Mouse (Mus musculus) thymus, adult 2 months (tissue): ENCODE measurements around the gene Gm49601.

Experiments used
- CTCF ChIP-seq: fragments of 200-500 bp; IDR thresholded peaks from 2 replicates; pipeline ENCODE4 v1.5.1; 2012; ENCODE audit warnings: mild to moderate bottlenecking, control low read depth, low read length, moderate library complexity, borderline replicate concordance; ENCODE audit not compliant: control insufficient read depth, poor library complexity, insufficient read depth; ENCODE audit errors: extremely low read depth
- POLR2A ChIP-seq: fragments of 200-500 bp; IDR thresholded peaks from 2 replicates; pipeline ENCODE4 v1.6.1; 2012; ENCODE audit warnings: mild to moderate bottlenecking, low read length, control low read depth, moderate library complexity; ENCODE audit not compliant: control insufficient read depth, poor library complexity, insufficient read depth; ENCODE audit errors: extremely low read depth

DNA sequence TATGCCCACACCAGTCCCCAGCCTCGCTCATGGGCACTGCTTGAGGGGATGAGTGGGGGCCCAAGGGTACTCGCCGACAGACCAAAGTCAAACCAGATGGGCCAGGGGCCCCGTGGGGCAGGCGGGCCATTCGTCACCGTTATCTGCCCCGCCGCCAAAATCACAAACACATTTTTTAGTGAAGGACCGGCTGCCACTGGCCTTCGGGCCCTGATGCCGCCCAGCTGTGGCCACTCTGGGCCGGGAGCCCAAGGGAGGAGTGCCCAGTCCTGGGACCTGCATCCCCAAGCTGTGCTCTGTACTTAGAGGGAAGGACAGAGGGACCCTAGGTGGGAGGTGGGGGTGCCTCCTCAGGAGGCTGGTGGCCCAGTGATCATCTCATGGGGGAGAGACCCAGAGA is 14.5 kb downstream of the Gm49601 start:
- TF ChIP-seq CTCF: no peak
- TF ChIP-seq POLR2A: no peak
